Mouse (Mus musculus): ENCODE data around the gene Gm13088. TPM values are rescaled to one million over a fixed set of nuclear protein-coding genes. Genes with fewer than 3 reads are reported as not detected.

The Gm13088 gene
- not detected in 2 replicates for polyA plus RNA-seq (2021; fragmentation: Nextera tagmentation)
- long read RNA-seq, experiment 1, result 0 reads
- long read RNA-seq, experiment 2, result 0 reads

DNA sequence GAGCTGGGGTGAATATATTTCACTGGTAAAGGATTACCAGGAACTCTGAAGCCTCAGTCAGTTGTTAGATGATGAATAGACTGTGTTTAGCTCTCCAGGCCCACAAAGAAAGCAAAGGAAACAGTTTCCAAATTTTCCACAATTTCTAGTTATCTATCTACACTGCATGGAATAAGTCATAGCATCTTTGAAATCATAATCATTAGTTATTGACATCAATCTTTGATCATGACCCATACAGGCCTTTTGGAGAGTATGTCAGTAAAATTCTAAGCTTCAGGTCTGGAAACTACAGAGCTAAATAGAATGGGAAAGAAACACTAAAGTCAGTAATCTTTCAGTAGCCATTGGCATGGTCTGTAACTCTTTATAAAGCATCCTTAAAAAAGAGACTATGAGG, at the start of gene Gm13088:
TSS of gene Gm13088 (minus strand) at position 101 of the 400 bp plus-strand sequence.

GRCm38 (mm10) chr4:143702611-143703010, 45.6 kb upstream of the Gm13088 start, which contains the start of gene Gm13089:
Gene Gm13089, minus strand, starts transcription at chr4:143702711.

DNA sequence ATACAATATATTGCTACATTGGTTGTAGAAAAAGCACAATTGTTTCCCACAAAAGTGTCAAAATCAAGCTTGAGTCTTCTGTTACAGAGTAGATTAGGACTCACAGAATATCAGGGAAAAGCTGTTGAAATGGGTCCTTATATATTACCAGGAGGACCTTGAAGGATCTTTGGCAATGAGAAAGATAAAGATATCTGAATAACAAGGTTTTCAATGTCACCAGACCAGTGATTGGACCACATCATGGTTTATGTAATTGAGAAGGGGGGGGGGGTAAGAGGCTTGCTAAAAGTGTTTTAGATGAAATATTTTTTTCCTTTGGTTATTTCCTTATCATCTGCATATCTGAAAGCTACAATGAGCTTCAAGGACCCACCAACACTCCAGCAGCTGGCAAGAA, 42.3 kb downstream of the Gm13088 start, which contains the start of gene Gm13083:
TSS of gene Gm13083 (plus strand) at position 301 of the 400 bp plus-strand sequence.

Other genes with a start within 250 kb of the Gm13088 start
- 6.0 and 6.4 TPM in 2 replicates for gene Pramef8, start 244.8 kb downstream of the Gm13088 start, polyA plus RNA-seq (2021; fragmentation: Nextera tagmentation)
- not detected in 2 replicates for gene Oog4, start 206.9 kb downstream of the Gm13088 start, polyA plus RNA-seq (2021; fragmentation: Nextera tagmentation)
- gene Gm13043, start 145.9 kb downstream of the Gm13088 start, polyA plus RNA-seq (2021; fragmentation: Nextera tagmentation), result not detected in 2 replicates
- not detected in 2 replicates for gene Gm13040, start 121.3 kb downstream of the Gm13088 start, polyA plus RNA-seq (2021; fragmentation: Nextera tagmentation)
- not detected in 2 replicates for gene BC080695, start 105.5 kb downstream of the Gm13088 start, polyA plus RNA-seq (2021; fragmentation: Nextera tagmentation)
- gene Gm13057, start 105.5 kb downstream of the Gm13088 start, polyA plus RNA-seq (2021; fragmentation: Nextera tagmentation), result not detected in 2 replicates
- gene Gm13083, start 42.2 kb downstream of the Gm13088 start, polyA plus RNA-seq (2021; fragmentation: Nextera tagmentation), result not detected in 2 replicates
- not detected in 2 replicates for gene Gm13089, start 45.5 kb upstream of the Gm13088 start, polyA plus RNA-seq (2021; fragmentation: Nextera tagmentation)
- gene Gm13078, start 62.2 kb upstream of the Gm13088 start, polyA plus RNA-seq (2021; fragmentation: Nextera tagmentation), result not detected in 2 replicates
- not detected in 2 replicates for gene Gm13023, start 132.1 kb upstream of the Gm13088 start, polyA plus RNA-seq (2021; fragmentation: Nextera tagmentation)
- gene Gm13084, start 158.8 kb upstream of the Gm13088 start, polyA plus RNA-seq (2021; fragmentation: Nextera tagmentation), result not detected in 2 replicates
- not detected in 2 replicates for gene Gm13103, start 189.3 kb upstream of the Gm13088 start, polyA plus RNA-seq (2021; fragmentation: Nextera tagmentation)
- gene Pramef6, start 243.1 kb upstream of the Gm13088 start, polyA plus RNA-seq (2021; fragmentation: Nextera tagmentation), result not detected in 2 replicates

Measured in layer of hippocampus, adult 6 months (tissue).